Mouse (Mus musculus): ENCODE measurements around the gene 1700056E22Rik. TPM values are rescaled to one million over a fixed set of nuclear protein-coding genes. Genes with fewer than 3 reads are reported as not detected.

The 1700056E22Rik gene
- polyA plus RNA-seq, 1 experiment from 2014 or later = 2.0 TPM

DNA sequence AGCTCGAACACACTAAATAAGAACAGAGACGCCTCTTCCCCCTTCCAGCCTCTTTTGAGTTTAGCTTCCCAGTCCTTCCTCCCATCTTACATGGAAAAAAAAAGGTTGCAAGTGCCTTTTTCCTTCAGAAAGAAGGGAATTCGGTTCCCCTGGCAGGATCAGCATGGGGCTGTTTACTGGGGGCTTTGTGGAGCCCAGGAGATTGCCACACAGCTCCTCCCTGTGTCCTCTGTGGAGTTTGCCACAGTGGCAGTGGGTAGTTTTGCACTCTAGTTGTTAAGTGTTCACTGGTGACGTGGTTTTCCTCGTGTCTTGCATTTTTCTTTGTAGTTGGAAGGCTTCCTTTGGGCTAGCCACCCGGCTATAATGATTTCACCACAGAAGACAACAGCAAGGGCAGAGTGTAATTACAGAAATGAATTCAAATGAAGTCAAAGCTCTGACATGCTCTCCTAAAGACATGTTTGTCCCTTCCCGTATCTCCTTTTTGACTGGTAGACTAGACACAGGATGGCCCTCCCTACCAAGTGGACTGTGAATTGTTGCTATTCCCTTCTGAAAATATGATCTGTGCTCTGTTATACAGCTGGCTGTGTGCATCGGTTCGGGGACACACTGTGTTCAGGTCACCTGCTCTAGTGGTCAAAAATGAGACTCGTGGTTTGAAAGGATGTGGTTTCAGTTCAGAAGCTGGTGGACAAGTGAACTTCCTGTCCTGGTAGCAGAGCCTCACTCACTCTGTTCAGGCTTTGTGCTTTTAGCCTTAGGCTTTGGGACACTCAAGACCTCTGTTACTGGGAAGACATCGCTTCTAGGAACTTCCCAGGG, 32.6 kb upstream of the 1700056E22Rik start:
- H3K4me1 ChIP-seq (replicated peaks; ENCODE audit: control insufficient read depth, insufficient read depth, low read length) = peaks cover 12% of the 10 kb centered on the region
- no peaks in the 10 kb centered on the region for H3K9me3 ChIP-seq (ENCODE audit: control insufficient read depth, low read length)
- no peak for DNase-seq (ENCODE audit: low spot score)
- peak overlapping the region; percentile 76 for H3K27ac ChIP-seq (ENCODE audit: low read depth, low read length)
- 48% methylated on average over 11 of the region's 11 CpGs for WGBS
- no peaks in the 10 kb centered on the region for H3K27me3 ChIP-seq (ENCODE audit: control insufficient read depth, insufficient read depth, low read length)
- H3K4me2 ChIP-seq (ENCODE audit: low read depth, low read length, severe bottlenecking) = peak overlapping the region; percentile 11; the same call in 1 of the 2 replicates
- peak; percentile 70 for ATAC-seq (replicated peaks; ENCODE audit: low FRiP score)
- peak overlapping the region; percentile 16; the same call in 1 of the 2 replicates for H3K9ac ChIP-seq (ENCODE audit: low read length)
- H3K4me3 ChIP-seq (ENCODE audit: low read depth, low read length) = no peak overlapping the region
- H3K36me3 ChIP-seq (ENCODE audit: control insufficient read depth, insufficient read depth, low read length) = peaks cover 4% of the 10 kb centered on the region; the same call in 1 of the 2 replicates

DNA sequence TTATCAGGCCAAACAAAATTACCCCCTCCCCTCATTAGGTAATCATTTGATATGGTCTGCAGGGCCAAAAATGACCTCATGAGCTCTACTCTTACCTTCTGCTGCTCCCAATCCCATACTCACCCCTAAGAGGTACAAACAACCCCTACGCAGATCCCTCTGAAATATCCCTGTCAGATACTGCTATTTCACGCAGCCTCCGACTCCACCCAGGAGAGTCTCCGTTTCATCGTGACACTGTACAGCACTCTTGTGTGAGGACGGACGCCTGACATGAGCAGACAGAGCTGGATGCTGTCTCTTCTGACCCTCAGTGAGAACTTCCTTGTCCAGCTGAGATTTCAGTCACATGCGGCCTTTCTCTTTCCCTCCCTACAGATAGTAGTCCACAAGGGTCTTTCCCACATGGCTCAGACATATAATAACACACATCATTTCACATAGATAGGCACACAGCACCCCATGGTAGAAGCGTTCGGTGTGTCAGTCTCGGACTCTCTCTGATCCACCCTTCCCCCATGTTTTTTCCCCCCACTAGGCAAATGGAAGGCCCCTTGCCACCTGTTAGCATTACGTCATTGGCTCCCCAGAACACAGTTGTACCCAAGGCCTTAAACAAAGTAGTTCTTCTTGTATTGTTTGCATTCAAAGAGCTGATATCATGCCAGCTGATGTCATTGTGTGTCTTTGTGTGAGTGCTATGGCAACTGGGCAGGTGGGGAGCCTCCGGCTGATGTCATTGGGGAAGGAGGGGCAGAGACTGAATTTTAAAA, 31.7 kb upstream of the 1700056E22Rik start:
- WGBS = 63% methylated on average over 13 of the region's 13 CpGs
- peaks cover 4% of the 10 kb centered on the region; the same call in 1 of the 2 replicates for H3K36me3 ChIP-seq (ENCODE audit: control insufficient read depth, insufficient read depth, low read length)
- peak overlapping the region; percentile 11; the same call in 1 of the 2 replicates for H3K4me2 ChIP-seq (ENCODE audit: low read depth, low read length, severe bottlenecking)

GRCm38 (mm10) chr1:184064306-184064705, 30.2 kb upstream of the 1700056E22Rik start:
- ATAC-seq (replicated peaks; ENCODE audit: low FRiP score) (no peak), DNase-seq (ENCODE audit: low spot score) (no peak)
- H3K27ac ChIP-seq (ENCODE audit: low read depth, low read length) = no peak overlapping the region
- peaks cover 4% of the 10 kb centered on the region; the same call in 1 of the 2 replicates for H3K36me3 ChIP-seq (ENCODE audit: control insufficient read depth, insufficient read depth, low read length)
- WGBS = 90% methylated on average over 7 of the region's 7 CpGs
- H3K4me3 ChIP-seq (ENCODE audit: low read depth, low read length) = no peak overlapping the region
- no peaks in the 10 kb centered on the region for H3K9me3 ChIP-seq (ENCODE audit: control insufficient read depth, low read length)
- H3K27me3 ChIP-seq (ENCODE audit: control insufficient read depth, insufficient read depth, low read length) = no peaks in the 10 kb centered on the region
- H3K4me1 ChIP-seq (replicated peaks; ENCODE audit: control insufficient read depth, insufficient read depth, low read length) = peaks cover 12% of the 10 kb centered on the region
- no peak overlapping the region for H3K4me2 ChIP-seq (ENCODE audit: low read depth, low read length, severe bottlenecking)
- H3K9ac ChIP-seq (ENCODE audit: low read length) = no peak overlapping the region

More for the DNA sequence above, 31.7 kb upstream of the 1700056E22Rik start:
- no peaks in the 10 kb centered on the region for H3K9me3 ChIP-seq (ENCODE audit: control insufficient read depth, low read length)
- H3K27me3 ChIP-seq (ENCODE audit: control insufficient read depth, insufficient read depth, low read length) = no peaks in the 10 kb centered on the region
- peak; percentile 93 for ATAC-seq (replicated peaks; ENCODE audit: low FRiP score)
- H3K9ac ChIP-seq (ENCODE audit: low read length) = no peak overlapping the region
- H3K27ac ChIP-seq (ENCODE audit: low read depth, low read length) = peak overlapping the region; percentile 76
- DNase-seq (ENCODE audit: low spot score) = peak; percentile 63
- H3K4me1 ChIP-seq (replicated peaks; ENCODE audit: control insufficient read depth, insufficient read depth, low read length) = peaks cover 12% of the 10 kb centered on the region
- H3K4me3 ChIP-seq (ENCODE audit: low read depth, low read length) = no peak overlapping the region

GRCm38 (mm10) chr1:184061901-184062300, 27.8 kb upstream of the 1700056E22Rik start:
- 77% methylated on average over 1 of the region's 1 CpGs for WGBS

GRCm38 (mm10) chr1:184060828-184061734, 27.0 kb upstream of the 1700056E22Rik start:
- peaks cover 5% of the 10 kb centered on the region for H3K4me1 ChIP-seq (replicated peaks; ENCODE audit: control insufficient read depth, insufficient read depth, low read length)
- no peak for DNase-seq (ENCODE audit: low spot score)
- no peaks in the 10 kb centered on the region for H3K27me3 ChIP-seq (ENCODE audit: control insufficient read depth, insufficient read depth, low read length)
- no peaks in the 10 kb centered on the region for H3K9me3 ChIP-seq (ENCODE audit: control insufficient read depth, low read length)
- no peak overlapping the region for H3K4me3 ChIP-seq (ENCODE audit: low read depth, low read length)
- H3K4me2 ChIP-seq (ENCODE audit: low read depth, low read length, severe bottlenecking) = no peak overlapping the region
- WGBS = 65% methylated on average over 4 of the region's 4 CpGs
- no peak overlapping the region for H3K9ac ChIP-seq (ENCODE audit: low read length)
- H3K27ac ChIP-seq (ENCODE audit: low read depth, low read length) = no peak overlapping the region
- no peak for ATAC-seq (replicated peaks; ENCODE audit: low FRiP score)
- no peaks in the 10 kb centered on the region for H3K36me3 ChIP-seq (ENCODE audit: control insufficient read depth, insufficient read depth, low read length)

More at GRCm38 (mm10) chr1:184061901-184062300, 27.8 kb upstream of the 1700056E22Rik start:
- H3K9me3 ChIP-seq (ENCODE audit: control insufficient read depth, low read length) = no peaks in the 10 kb centered on the region
- H3K27ac ChIP-seq (ENCODE audit: low read depth, low read length) = no peak overlapping the region
- peaks cover 10% of the 10 kb centered on the region for H3K4me1 ChIP-seq (replicated peaks; ENCODE audit: control insufficient read depth, insufficient read depth, low read length)
- no peaks in the 10 kb centered on the region for H3K27me3 ChIP-seq (ENCODE audit: control insufficient read depth, insufficient read depth, low read length)
- no peaks in the 10 kb centered on the region for H3K36me3 ChIP-seq (ENCODE audit: control insufficient read depth, insufficient read depth, low read length)
- no peak overlapping the region for H3K9ac ChIP-seq (ENCODE audit: low read length)
- H3K4me2 ChIP-seq (ENCODE audit: low read depth, low read length, severe bottlenecking) = no peak overlapping the region
- ATAC-seq (replicated peaks; ENCODE audit: low FRiP score) (no peak), DNase-seq (ENCODE audit: low spot score) (no peak)
- no peak overlapping the region for H3K4me3 ChIP-seq (ENCODE audit: low read depth, low read length)

DNA sequence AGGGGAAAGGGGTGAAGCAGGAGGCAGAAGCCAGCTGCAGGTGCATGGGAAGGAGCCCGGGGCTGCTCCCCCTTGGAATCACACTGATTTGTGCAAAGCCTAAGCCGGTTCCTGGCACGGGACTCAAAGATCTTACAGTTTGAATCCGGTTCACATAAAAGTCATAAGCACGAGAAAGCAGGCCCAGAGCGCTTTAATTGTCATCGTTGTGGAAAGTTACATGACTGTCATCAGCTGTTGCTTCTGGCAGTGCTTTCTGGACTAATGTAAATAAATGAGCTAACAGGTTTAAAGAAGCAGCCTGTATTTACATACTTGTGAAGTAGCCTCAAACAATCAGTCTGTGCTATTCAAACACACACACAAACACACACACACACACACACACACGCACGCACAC, 26.3 kb upstream of the 1700056E22Rik start:
- DNase-seq (ENCODE audit: low spot score) = no peak
- no peak for ATAC-seq (replicated peaks; ENCODE audit: low FRiP score)
- 83% methylated on average over 9 of the region's 9 CpGs for WGBS

GRCm38 (mm10) chr1:184059814-184060213, 25.7 kb upstream of the 1700056E22Rik start:
- no peak for DNase-seq (ENCODE audit: low spot score)
- H3K4me2 ChIP-seq (ENCODE audit: low read depth, low read length, severe bottlenecking) = no peak overlapping the region
- no peak overlapping the region for H3K9ac ChIP-seq (ENCODE audit: low read length)
- no peaks in the 10 kb centered on the region for H3K9me3 ChIP-seq (ENCODE audit: control insufficient read depth, low read length)
- no peak for ATAC-seq (replicated peaks; ENCODE audit: low FRiP score)
- no peak overlapping the region for H3K27ac ChIP-seq (ENCODE audit: low read depth, low read length)
- 82% methylated on average over 3 of the region's 3 CpGs for WGBS
- H3K27me3 ChIP-seq (ENCODE audit: control insufficient read depth, insufficient read depth, low read length) = no peaks in the 10 kb centered on the region
- H3K4me1 ChIP-seq (replicated peaks; ENCODE audit: control insufficient read depth, insufficient read depth, low read length) = no peaks in the 10 kb centered on the region
- no peaks in the 10 kb centered on the region for H3K36me3 ChIP-seq (ENCODE audit: control insufficient read depth, insufficient read depth, low read length)
- no peak overlapping the region for H3K4me3 ChIP-seq (ENCODE audit: low read depth, low read length)

More for the DNA sequence above, 26.3 kb upstream of the 1700056E22Rik start:
- no peaks in the 10 kb centered on the region for H3K27me3 ChIP-seq (ENCODE audit: control insufficient read depth, insufficient read depth, low read length)
- no peak overlapping the region for H3K4me3 ChIP-seq (ENCODE audit: low read depth, low read length)
- H3K27ac ChIP-seq (ENCODE audit: low read depth, low read length) = no peak overlapping the region
- no peaks in the 10 kb centered on the region; the same call in 1 of the 2 replicates for H3K4me1 ChIP-seq (replicated peaks; ENCODE audit: control insufficient read depth, insufficient read depth, low read length)
- H3K9ac ChIP-seq (ENCODE audit: low read length) = no peak overlapping the region
- H3K4me2 ChIP-seq (ENCODE audit: low read depth, low read length, severe bottlenecking) = no peak overlapping the region
- H3K9me3 ChIP-seq (ENCODE audit: control insufficient read depth, low read length) = no peaks in the 10 kb centered on the region
- H3K36me3 ChIP-seq (ENCODE audit: control insufficient read depth, insufficient read depth, low read length) = no peaks in the 10 kb centered on the region

DNA sequence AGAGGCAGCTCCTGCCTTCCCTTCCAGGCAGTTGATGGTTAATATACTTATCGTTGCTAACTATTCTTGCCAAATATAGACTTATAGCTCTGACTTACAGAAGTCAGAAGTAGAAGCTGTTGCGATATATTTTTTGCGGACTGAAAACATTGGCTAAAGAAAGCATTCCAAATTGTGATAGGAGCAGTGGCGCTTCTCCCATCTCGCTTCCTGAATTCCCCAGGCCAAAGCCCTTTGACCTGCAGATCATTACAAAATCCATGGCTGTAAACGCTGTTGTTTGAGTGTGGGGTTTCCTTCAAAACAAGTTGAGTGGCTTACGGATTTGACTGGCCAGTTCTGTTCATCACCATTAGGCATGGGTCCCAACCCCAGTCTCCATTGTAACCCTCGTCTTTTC, 24.1 kb upstream of the 1700056E22Rik start:
- Histone ChIP-seq H3K27ac (ENCODE audit: low read depth, low read length) (no peak overlapping the region), H3K9me3 (ENCODE audit: control insufficient read depth, low read length) (no peaks in the 10 kb centered on the region), H3K27me3 (ENCODE audit: control insufficient read depth, insufficient read depth, low read length) (no peaks in the 10 kb centered on the region), H3K4me3 (ENCODE audit: low read depth, low read length) (no peak overlapping the region), H3K4me1 (replicated peaks; ENCODE audit: control insufficient read depth, insufficient read depth, low read length) (no peaks in the 10 kb centered on the region), H3K36me3 (ENCODE audit: control insufficient read depth, insufficient read depth, low read length) (no peaks in the 10 kb centered on the region), H3K9ac (ENCODE audit: low read length) (no peak overlapping the region), H3K4me2 (ENCODE audit: low read depth, low read length, severe bottlenecking) (no peak overlapping the region)
- ATAC-seq (replicated peaks; ENCODE audit: low FRiP score) (no peak), DNase-seq (ENCODE audit: low spot score) (no peak)
- WGBS = 92% methylated on average over 8 of the region's 8 CpGs

Measured in forebrain, embryonic 11.5 days (tissue).